Mouse (Mus musculus): Measurements from ENCODE around the gene Kcnip1. TPM values are rescaled to one million over a fixed set of nuclear protein-coding genes. Genes with fewer than 3 reads are reported as not detected.

The Kcnip1 gene
- polyA plus RNA-seq, 1 experiment from 2014 or later, result 41.6 TPM

DNA sequence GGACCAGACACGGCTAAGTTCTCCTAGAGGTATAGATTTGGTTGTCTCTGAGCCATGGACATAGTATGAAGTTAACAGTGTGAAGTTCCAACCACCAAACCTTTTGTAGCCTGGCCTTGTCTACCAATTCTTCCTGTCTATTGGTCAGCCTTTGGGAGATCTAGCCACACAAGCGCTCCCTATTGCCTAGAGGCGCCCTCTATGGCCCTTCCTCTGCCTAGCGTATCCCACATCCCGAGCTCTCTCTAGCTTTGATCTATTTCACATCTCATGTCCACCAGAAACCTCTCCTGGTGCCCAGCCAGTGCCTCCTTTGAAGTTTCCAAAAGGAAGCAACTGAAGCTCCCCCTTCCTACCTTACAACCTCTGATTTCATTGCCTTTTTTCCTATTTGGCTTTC, 147.0 kb downstream of the Kcnip1 start:
- H3K9ac ChIP-seq (replicated peaks), result no peak overlapping the region
- H3K27me3 ChIP-seq, result peaks cover 15% of the 10 kb centered on the region
- ATAC-seq, result no peak
- H3K4me1 ChIP-seq (replicated peaks), result peaks cover 39% of the 10 kb centered on the region
- H3K9me3 ChIP-seq, result no peaks in the 10 kb centered on the region
- H3K36me3 ChIP-seq, result no peaks in the 10 kb centered on the region
- H3K27ac ChIP-seq, result no peak overlapping the region
- 62% methylated on average over 5 of the region's 5 CpGs for WGBS
- no peak overlapping the region for H3K4me3 ChIP-seq (replicated peaks)
- no peak overlapping the region for H3K4me2 ChIP-seq (replicated peaks)

GRCm38 (mm10) chr11:33843294-33843864, 149.6 kb downstream of the Kcnip1 start:
- peak overlapping the region; percentile 59; the same call in 1 of the 2 replicates for H3K27ac ChIP-seq
- peak overlapping the region; percentile 76 for H3K9ac ChIP-seq (replicated peaks)
- under 1% methylated on average over 52 of the region's 52 CpGs for WGBS
- peak overlapping the region; percentile 51 for H3K4me3 ChIP-seq (replicated peaks)
- ATAC-seq, result peak; percentile 90
- H3K27me3 ChIP-seq, result peaks cover 15% of the 10 kb centered on the region
- no peaks in the 10 kb centered on the region for H3K36me3 ChIP-seq
- H3K4me1 ChIP-seq (replicated peaks), result peaks cover 44% of the 10 kb centered on the region
- no peaks in the 10 kb centered on the region for H3K9me3 ChIP-seq
- peak overlapping the region; percentile 75 for H3K4me2 ChIP-seq (replicated peaks)

DNA sequence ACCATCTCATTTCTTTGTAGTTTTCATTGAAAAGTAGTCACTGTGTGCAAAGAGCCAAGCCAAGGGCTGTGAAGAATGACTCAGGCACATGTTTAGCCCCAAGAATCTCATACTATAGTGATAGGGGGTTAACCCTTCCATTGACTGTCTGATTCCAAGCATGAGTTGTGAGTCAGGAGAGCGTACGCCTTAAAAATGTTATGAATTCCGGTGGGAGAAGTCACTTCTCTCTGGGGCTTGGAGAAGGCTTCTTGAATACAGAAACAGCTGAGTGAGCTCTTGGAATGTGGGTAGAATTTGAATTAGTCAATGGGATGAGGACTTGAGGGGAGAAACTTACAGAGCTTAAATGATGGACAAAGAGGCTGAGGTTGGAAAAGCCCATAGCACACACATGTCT, 153.9 kb downstream of the Kcnip1 start:
- 83% methylated on average over 3 of the region's 3 CpGs for WGBS
- Histone ChIP-seq H3K27ac (no peak overlapping the region), H3K9me3 (no peaks in the 10 kb centered on the region), H3K4me1 (replicated peaks) (peaks cover 44% of the 10 kb centered on the region), H3K4me3 (replicated peaks) (no peak overlapping the region), H3K27me3 (peaks cover 15% of the 10 kb centered on the region), H3K4me2 (replicated peaks) (no peak overlapping the region), H3K36me3 (no peaks in the 10 kb centered on the region), H3K9ac (replicated peaks) (no peak overlapping the region)
- no peak for ATAC-seq

- Histone ChIP-seq H3K36me3 (no peaks in the 10 kb centered on the region), H3K27me3 (no peaks in the 10 kb centered on the region), H3K4me2 (replicated peaks) (no peak overlapping the region), H3K9ac (replicated peaks) (no peak overlapping the region), H3K4me1 (replicated peaks) (peaks cover 21% of the 10 kb centered on the region), H3K9me3 (no peaks in the 10 kb centered on the region), H3K27ac (no peak overlapping the region), H3K4me3 (replicated peaks) (no peak overlapping the region)
- 93% methylated on average over 2 of the region's 2 CpGs for WGBS
- no peak for ATAC-seq
Measured at GRCm38 (mm10) chr11:33829774-33830173, 163.2 kb downstream of the Kcnip1 start.

GRCm38 (mm10) chr11:33827829-33828206, 165.1 kb downstream of the Kcnip1 start:
- Histone ChIP-seq H3K36me3 (no peaks in the 10 kb centered on the region), H3K27ac (peak overlapping the region; percentile 83), H3K27me3 (no peaks in the 10 kb centered on the region), H3K4me3 (replicated peaks) (no peak overlapping the region), H3K9ac (replicated peaks) (no peak overlapping the region), H3K4me1 (replicated peaks) (peaks cover 26% of the 10 kb centered on the region), H3K9me3 (no peaks in the 10 kb centered on the region), H3K4me2 (replicated peaks) (no peak overlapping the region)
- peak; percentile 2; the same call in 1 of the 2 replicates for ATAC-seq
- 64% methylated on average over 6 of the region's 6 CpGs for WGBS

GRCm38 (mm10) chr11:33827085-33827828, 165.7 kb downstream of the Kcnip1 start:
- H3K9me3 ChIP-seq, result no peaks in the 10 kb centered on the region
- H3K27ac ChIP-seq, result peak overlapping the region; percentile 83
- no peaks in the 10 kb centered on the region for H3K36me3 ChIP-seq
- peak; percentile 80 for ATAC-seq
- WGBS, result 41% methylated on average over 12 of the region's 12 CpGs
- H3K4me3 ChIP-seq (replicated peaks), result no peak overlapping the region
- H3K9ac ChIP-seq (replicated peaks), result 0 out of 2 replicates have a peak overlapping the region, but pooled peaks have one; percentile 4
- H3K4me1 ChIP-seq (replicated peaks), result peaks cover 26% of the 10 kb centered on the region
- H3K4me2 ChIP-seq (replicated peaks), result 0 out of 2 replicates have a peak overlapping the region, but pooled peaks have one; percentile 11
- H3K27me3 ChIP-seq, result no peaks in the 10 kb centered on the region

- ATAC-seq, result no peak
- 63% methylated on average over 6 of the region's 6 CpGs for WGBS
- no peak overlapping the region for H3K27ac ChIP-seq
- H3K4me1 ChIP-seq (replicated peaks), result peaks cover 26% of the 10 kb centered on the region
- H3K36me3 ChIP-seq, result no peaks in the 10 kb centered on the region
- H3K27me3 ChIP-seq, result no peaks in the 10 kb centered on the region
- no peak overlapping the region for H3K9ac ChIP-seq (replicated peaks)
- H3K9me3 ChIP-seq, result no peaks in the 10 kb centered on the region
- H3K4me2 ChIP-seq (replicated peaks), result no peak overlapping the region
- no peak overlapping the region for H3K4me3 ChIP-seq (replicated peaks)
Measured at GRCm38 (mm10) chr11:33824739-33825138, 168.2 kb downstream of the Kcnip1 start.

GRCm38 (mm10) chr11:33821331-33821730, 171.6 kb downstream of the Kcnip1 start:
- H3K4me2 ChIP-seq (replicated peaks), result no peak overlapping the region
- no peak overlapping the region for H3K4me3 ChIP-seq (replicated peaks)
- ATAC-seq, result no peak
- H3K27me3 ChIP-seq, result no peaks in the 10 kb centered on the region
- H3K4me1 ChIP-seq (replicated peaks), result peaks cover 14% of the 10 kb centered on the region
- no peak overlapping the region for H3K27ac ChIP-seq
- WGBS, result 86% methylated on average over 5 of the region's 5 CpGs
- H3K36me3 ChIP-seq, result no peaks in the 10 kb centered on the region
- H3K9ac ChIP-seq (replicated peaks), result no peak overlapping the region
- H3K9me3 ChIP-seq, result no peaks in the 10 kb centered on the region

DNA sequence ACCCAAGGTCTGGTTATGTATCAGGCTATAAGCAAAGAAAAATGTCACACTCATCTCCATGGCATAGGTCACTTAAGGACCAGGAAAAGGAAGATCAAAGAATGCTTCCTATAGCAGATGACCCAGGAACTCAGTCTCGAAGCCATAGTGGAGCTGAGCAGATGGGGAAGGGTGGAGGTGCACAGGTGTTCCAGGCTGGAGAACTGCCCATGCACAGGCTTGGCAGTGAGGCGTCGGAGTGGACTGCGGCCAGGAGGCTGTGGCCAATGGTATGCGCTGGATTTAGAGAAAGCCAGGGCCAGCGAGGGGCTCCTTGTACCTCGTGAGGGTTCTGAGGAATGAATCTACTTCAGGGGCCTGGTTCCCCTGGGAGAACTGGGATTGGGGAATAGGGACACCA, 172.1 kb downstream of the Kcnip1 start:
- Histone ChIP-seq H3K4me2 (replicated peaks) (no peak overlapping the region), H3K27me3 (no peaks in the 10 kb centered on the region), H3K4me1 (replicated peaks) (peaks cover 18% of the 10 kb centered on the region), H3K4me3 (replicated peaks) (no peak overlapping the region), H3K27ac (no peak overlapping the region), H3K36me3 (no peaks in the 10 kb centered on the region), H3K9me3 (no peaks in the 10 kb centered on the region), H3K9ac (replicated peaks) (no peak overlapping the region)
- no peak for ATAC-seq
- WGBS, result 89% methylated on average over 7 of the region's 7 CpGs

DNA sequence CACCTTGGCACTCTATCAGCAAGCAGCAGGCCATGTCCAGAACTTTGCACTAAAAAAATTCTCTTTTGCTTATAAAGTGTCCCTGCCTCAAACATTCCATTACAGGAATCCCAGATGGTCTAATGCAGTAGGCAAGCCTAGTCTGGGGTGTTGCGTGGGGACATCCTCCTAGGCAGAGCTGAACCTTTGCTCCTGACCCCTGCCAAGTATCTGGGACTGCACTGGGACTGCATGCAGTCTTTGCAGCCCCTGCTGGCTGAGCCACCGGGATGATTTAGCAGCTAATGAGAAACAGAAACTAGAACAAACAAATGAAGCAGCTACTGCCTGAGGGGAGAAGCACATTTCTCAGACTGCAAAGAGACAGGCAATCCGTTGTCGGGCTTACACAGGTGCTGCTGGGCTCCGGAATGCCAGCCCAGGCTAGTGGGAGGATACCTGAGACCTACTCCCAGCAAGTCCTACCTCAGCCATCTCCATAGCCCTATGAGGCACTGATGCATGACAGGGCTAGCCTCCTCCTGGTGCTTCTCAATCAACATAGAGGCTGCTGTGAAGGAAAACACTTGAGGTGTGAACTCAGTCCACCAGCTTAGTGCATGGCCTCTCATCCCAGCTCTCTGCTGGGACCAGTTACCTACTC, 174.0 kb downstream of the Kcnip1 start:
- Histone ChIP-seq H3K4me1 (replicated peaks) (peaks cover 12% of the 10 kb centered on the region; the same call in 1 of the 2 replicates), H3K4me2 (replicated peaks) (no peak overlapping the region), H3K27ac (no peak overlapping the region), H3K9me3 (no peaks in the 10 kb centered on the region), H3K4me3 (replicated peaks) (no peak overlapping the region), H3K9ac (replicated peaks) (no peak overlapping the region), H3K36me3 (no peaks in the 10 kb centered on the region), H3K27me3 (no peaks in the 10 kb centered on the region)
- ATAC-seq, result no peak
- 56% methylated on average over 5 of the region's 5 CpGs for WGBS

DNA sequence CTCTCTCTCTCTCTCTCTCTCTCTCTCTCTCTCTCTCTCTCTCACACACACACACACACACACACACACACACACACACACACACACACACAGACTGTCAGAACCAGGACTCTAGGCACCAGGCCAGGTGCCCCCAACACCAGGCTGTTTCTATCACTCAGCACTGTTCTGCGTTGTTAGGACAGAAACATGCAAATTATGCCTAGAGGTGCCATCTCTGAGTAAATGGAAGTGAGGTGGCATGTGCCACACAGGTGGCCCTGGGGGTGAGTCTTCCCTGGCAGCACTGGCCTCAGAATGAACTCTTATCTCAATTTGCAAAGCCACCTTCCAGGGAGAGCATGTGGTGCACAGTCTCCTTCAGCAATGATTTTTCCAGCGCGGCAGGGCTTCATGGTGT, 176.9 kb downstream of the Kcnip1 start:
- no peaks in the 10 kb centered on the region for H3K36me3 ChIP-seq
- no peaks in the 10 kb centered on the region for H3K27me3 ChIP-seq
- no peak overlapping the region for H3K4me2 ChIP-seq (replicated peaks)
- no peak overlapping the region for H3K27ac ChIP-seq
- peaks cover 12% of the 10 kb centered on the region; the same call in 1 of the 2 replicates for H3K4me1 ChIP-seq (replicated peaks)
- no peaks in the 10 kb centered on the region for H3K9me3 ChIP-seq
- 43% methylated on average over 3 of the region's 3 CpGs for WGBS
- 0 out of 2 replicates have a peak, but pooled peaks have one; percentile 17 for ATAC-seq
- H3K4me3 ChIP-seq (replicated peaks), result no peak overlapping the region
- H3K9ac ChIP-seq (replicated peaks), result no peak overlapping the region

GRCm38 (mm10) chr11:33810105-33810504, 182.8 kb downstream of the Kcnip1 start:
- 76% methylated on average over 7 of the region's 7 CpGs for WGBS
- no peak overlapping the region for H3K9ac ChIP-seq (replicated peaks)
- no peaks in the 10 kb centered on the region for H3K36me3 ChIP-seq
- no peak for ATAC-seq
- no peak overlapping the region for H3K4me2 ChIP-seq (replicated peaks)
- H3K27ac ChIP-seq, result no peak overlapping the region
- H3K9me3 ChIP-seq, result no peaks in the 10 kb centered on the region
- no peaks in the 10 kb centered on the region for H3K27me3 ChIP-seq
- no peaks in the 10 kb centered on the region for H3K4me1 ChIP-seq (replicated peaks)
- no peak overlapping the region for H3K4me3 ChIP-seq (replicated peaks)

All from midbrain, embryonic 13.5 days (tissue).